ENCODE assay signal across 8 mouse cellular contexts in the genomic region with DNA sequence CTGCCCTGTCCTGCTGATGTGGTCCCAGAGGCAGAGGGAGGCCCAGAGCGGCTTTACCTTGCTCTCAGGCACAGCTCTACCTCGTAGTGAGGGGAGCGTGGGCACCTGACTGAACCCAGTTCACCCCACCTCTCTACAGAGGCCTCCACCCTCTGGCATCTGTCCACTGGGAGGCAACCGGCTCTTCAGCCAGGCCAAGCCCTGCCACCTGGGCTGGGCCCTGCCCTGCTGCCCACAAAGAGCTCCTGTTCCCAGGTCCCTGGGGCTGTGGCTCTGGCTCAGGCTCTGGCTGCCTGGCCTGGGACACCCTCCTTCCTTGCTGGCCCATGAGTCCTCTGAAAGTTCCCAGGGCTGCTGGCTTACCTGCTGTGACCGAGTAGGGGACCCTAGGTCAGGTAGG. TPM values are rescaled to one million over a fixed set of nuclear protein-coding genes. Genes with fewer than 3 reads are reported as not detected.
DNase-seq lines count a peak whose midpoint lies in the region; ATAC-seq and TF ChIP-seq lines count a peak whose summit lies in the region.

No protein-coding gene starts in this region.

- H3K27me3 ChIP-seq in liver, postnatal 0 days (ENCODE audit: insufficient read depth, low read length): no peaks in the 10 kb centered on the region

- no peak for ATAC-seq in liver, postnatal 0 days
- ATAC-seq in megakaryocyte progenitor cell, adult 5-6 weeks (replicated peaks; ENCODE audit: poor library complexity): no peak

- DNase-seq in adrenal gland, postnatal 14 days: peak; percentile 66
- no peak for DNase-seq in adrenal gland, adult 8-10 months
- peak; percentile 63 for DNase-seq in 3T3-L1 (ENCODE audit: low read depth, low spot score)
- peak; percentile 49 for DNase-seq in heart, postnatal 4 days
- no peak for DNase-seq in liver, postnatal 0 days
- DNase-seq in left cerebral cortex, adult 8-10 months (ENCODE audit: low spot score in 2 of 2): no peak
- no peak for DNase-seq in left cerebral cortex, postnatal 4 days

- H3K4me1 ChIP-seq in liver, postnatal 0 days (ENCODE audit: insufficient read depth): peaks cover 15% of the 10 kb centered on the region

- peaks cover 2% of the 10 kb centered on the region; the same call in 1 of the 2 replicates for H3K36me3 ChIP-seq in liver, postnatal 0 days (replicated peaks; ENCODE audit: insufficient read depth, low read length)

- no peak for TF ChIP-seq EP300 in liver, postnatal 0 days (IDR thresholded peaks at IDR 0.05; ENCODE audit: low read depth)

- H3K4me2 ChIP-seq in liver, postnatal 0 days (ENCODE audit: low read depth, low read length): no peak overlapping the region

- WGBS in liver, postnatal 0 days (ENCODE audit: insufficient replicate concordance): 67% methylated on average over 5 of the region's 5 CpGs

- no peaks in the 10 kb centered on the region for H3K9me3 ChIP-seq in liver, postnatal 0 days (ENCODE audit: low read length)

- no peak for TF ChIP-seq CTCF in liver, postnatal 0 days (IDR thresholded peaks at IDR 0.05; ENCODE audit: low read depth)

- H3K9ac ChIP-seq in liver, postnatal 0 days (replicated peaks): peak overlapping the region; percentile 51

- H3K4me3 ChIP-seq in liver, postnatal 0 days (ENCODE audit: low read depth, low read length): no peak overlapping the region

- intact Hi-C loops in left cerebral cortex, postnatal 4 days (cut with DNase I): no loop called here

- peak overlapping the region; percentile 78 for H3K27ac ChIP-seq in liver, postnatal 0 days (ENCODE audit: low read depth)

RNA-seq across cellular contexts. Expression of a gene that starts 38.4 kb away (rescaled TPM):
- total RNA-seq in adrenal gland, postnatal 14 days (2021): 22.0 and 23.1 TPM in 2 replicates
- 10 to 100 TPM; 18.7 to 35.3 (median 29.3) TPM for total RNA-seq in adrenal gland, adult 8-10 months (2022)
- total RNA-seq in heart, postnatal 4 days (2021): 10 to 100 TPM; 45.4 to 46.0 TPM
- polyA plus RNA-seq in liver, postnatal 0 days (2015; fragmentation: Nextera tagmentation; extraction: Ambion mirVana): 5.2 and 5.9 TPM in 2 replicates
- total RNA-seq in left cerebral cortex, adult 8-10 months (2022): 10 to 100 TPM; 24.7 to 31.8 (median 28.4) TPM
- 3.3 and 3.5 TPM in 2 replicates for total RNA-seq in megakaryocyte progenitor cell, adult 5-6 weeks (2015)
- 6.5 and 6.8 TPM in 2 replicates for total RNA-seq in megakaryocyte progenitor cell, adult 5-6 weeks (2017)
- total RNA-seq in left cerebral cortex, postnatal 4 days (2021): 10 to 100 TPM; 55.1 to 63.3 TPM

RNA-seq across cellular contexts. Expression of a gene that starts 47.0 kb away (rescaled TPM):
- total RNA-seq in adrenal gland, postnatal 14 days (2021): 155 and 192 TPM in 2 replicates
- 100 to 1,000 TPM; 137 to 206 (median 196) TPM for total RNA-seq in adrenal gland, adult 8-10 months (2022)
- total RNA-seq in heart, postnatal 4 days (2021): 100 to 1,000 TPM; 151 to 169 TPM
- polyA plus RNA-seq in liver, postnatal 0 days (2015; fragmentation: Nextera tagmentation; extraction: Ambion mirVana): 103 and 104 TPM in 2 replicates
- 100 to 1,000 TPM; 114 to 127 (median 119) TPM for total RNA-seq in left cerebral cortex, adult 8-10 months (2022)
- total RNA-seq in megakaryocyte progenitor cell, adult 5-6 weeks (2015): 2,719 and 2,750 TPM in 2 replicates
- 2,545 and 2,724 TPM in 2 replicates for total RNA-seq in megakaryocyte progenitor cell, adult 5-6 weeks (2017)
- total RNA-seq in left cerebral cortex, postnatal 4 days (2021): 100 to 1,000 TPM; 200 to 215 TPM

RNA-seq across cellular contexts. Expression of a gene that starts 47.1 kb away (rescaled TPM):
- total RNA-seq in adrenal gland, postnatal 14 days (2021): 14.1 and 17.2 TPM in 2 replicates
- 10 to 100 TPM; 23.3 to 38.9 (median 28.5) TPM for total RNA-seq in adrenal gland, adult 8-10 months (2022)
- 10 to 100 TPM; 12.9 to 13.4 TPM for total RNA-seq in heart, postnatal 4 days (2021)
- 1.3 and 1.6 TPM in 2 replicates for polyA plus RNA-seq in liver, postnatal 0 days (2015; fragmentation: Nextera tagmentation; extraction: Ambion mirVana)
- 10 to 100 TPM; 37.5 to 44.2 (median 38.6) TPM for total RNA-seq in left cerebral cortex, adult 8-10 months (2022)
- 2.9 and 3.0 TPM in 2 replicates for total RNA-seq in megakaryocyte progenitor cell, adult 5-6 weeks (2015)
- 3.5 and 3.7 TPM in 2 replicates for total RNA-seq in megakaryocyte progenitor cell, adult 5-6 weeks (2017)
- 10 to 100 TPM; 47.6 to 47.7 TPM for total RNA-seq in left cerebral cortex, postnatal 4 days (2021)

Comparison
In these comparisons a context has a peak if more than half of its experiments do, and no peak if none do; other contexts are left out.
1. DNase-seq: peak in adrenal gland, postnatal 14 days (single experiment), 3T3-L1 (single experiment) and heart, postnatal 4 days (single experiment); none in adrenal gland, adult 8-10 months (single experiment), liver, postnatal 0 days (single experiment), left cerebral cortex, adult 8-10 months (0 of 2) and left cerebral cortex, postnatal 4 days (single experiment).
2. RNA of a gene that starts 47.0 kb away (total RNA-seq): 2,545 to 2,750 TPM in megakaryocyte progenitor cell, adult 5-6 weeks; 200 to 215 TPM in left cerebral cortex, postnatal 4 days, 137 to 206 TPM in adrenal gland, adult 8-10 months, 151 to 169 TPM in heart, postnatal 4 days, 155 to 192 TPM in adrenal gland, postnatal 14 days and 114 to 127 TPM in left cerebral cortex, adult 8-10 months; every median in the first group is over 10 times any median in the second.